Mouse (Mus musculus): Measurements from ENCODE around the gene Aloxe3.

- TF ChIP-seq E2F4 (IDR thresholded peaks at IDR 0.05; ENCODE audit: insufficient read depth) (no peak), POLR2A (IDR thresholded peaks at IDR 0.05; ENCODE audit: insufficient read length, low read depth) (no peak), TCF12 (IDR thresholded peaks at IDR 0.05; ENCODE audit: insufficient read depth, poor library complexity, severe bottlenecking) (no peak), POLR2AphosphoS2 (IDR thresholded peaks at IDR 0.05; ENCODE audit: insufficient read length, low read depth) (no peak), REST (IDR thresholded peaks at IDR 0.05; ENCODE audit: insufficient read depth, insufficient read length) (no peak), SRF (IDR thresholded peaks at IDR 0.05; ENCODE audit: control insufficient read depth, insufficient read length, low read depth) (no peak), MAX (IDR thresholded peaks at IDR 0.05; ENCODE audit: low read depth) (no peak), USF1 (IDR thresholded peaks at IDR 0.05; ENCODE audit: low read depth) (no peak), MYOD1 (IDR thresholded peaks at IDR 0.05; ENCODE audit: control insufficient read depth in 1 of 3, insufficient read length in 2 of 3, low read depth in 2 of 3) (no peak)
Observed at GRCm38 (mm10) chr11:69096360-69096986, 29.2 kb upstream of the Aloxe3 start.

Data from myocyte (in vitro differentiated cells).